Mouse (Mus musculus) lung, postnatal 0 days (tissue): ENCODE results near the gene Prss33. TPM values are rescaled to one million over a fixed set of nuclear protein-coding genes. Genes with fewer than 3 reads are reported as not detected.
A peak's percentile ranks its signal among the peaks of the same experiment; 100 is the strongest.

Source experiments
- ATAC-seq: fragments of 200-750 bp; cut with Nextera tagmentation; 2 replicates; pipeline ENCODE4 v1.8.0; 2017; ENCODE audit warnings: moderate library complexity
- DNase-seq: peaks from one replicate; pipeline ENCODE4 v3.0.0-alpha.2; 2016; ENCODE audit warnings: low spot score
- H3K27ac ChIP-seq: fragments of 300-500 bp; sonication (generic); 2 replicates; pipeline ENCODE4 v1.5.1; 2014; ENCODE audit warnings: antibody characterized with exemption, mild to moderate bottlenecking, low read length, mixed read lengths
- H3K27me3 ChIP-seq: fragments of 300-500 bp; sonication (generic); replicated peaks from 2 replicates; pipeline ENCODE4 v1.6.1; 2014; ENCODE audit warnings: low read length, mixed read lengths; ENCODE audit not compliant: insufficient read depth
- H3K36me3 ChIP-seq: fragments of 300-500 bp; sonication (generic); 2 replicates; pipeline ENCODE4 v1.6.1; 2014; ENCODE audit warnings: low read length, mixed read lengths; ENCODE audit not compliant: insufficient read depth
- H3K4me1 ChIP-seq: fragments of 300-500 bp; sonication (generic); 2 replicates; pipeline ENCODE4 v1.6.1; 2014; ENCODE audit warnings: antibody characterized with exemption, low read depth, low read length, mixed read lengths; ENCODE audit not compliant: insufficient read depth
- H3K4me2 ChIP-seq: fragments of 300-500 bp; sonication (generic); replicated peaks from 2 replicates; pipeline ENCODE4 v1.6.1; 2014; ENCODE audit warnings: low read depth, mild to moderate bottlenecking, low read length, moderate library complexity, mixed read lengths
- H3K4me3 ChIP-seq: fragments of 300-500 bp; sonication (generic); 2 replicates; pipeline ENCODE4 v1.5.1; 2014; ENCODE audit warnings: low read depth, low read length
- H3K9ac ChIP-seq: fragments of 300-500 bp; sonication (generic); replicated peaks from 2 replicates; pipeline ENCODE4 v1.6.1; 2014; ENCODE audit warnings: low read depth, mild to moderate bottlenecking
- H3K9me3 ChIP-seq: fragments of 300-500 bp; sonication (generic); 2 replicates; pipeline ENCODE4 v1.6.1; 2016; ENCODE audit warnings: low read length, mixed read lengths
- CTCF ChIP-seq: IDR thresholded peaks from 2 replicates; pipeline ENCODE4 v1.5.1; 2016; ENCODE audit warnings: antibody characterized with exemption, mild to moderate bottlenecking
- EP300 ChIP-seq: IDR thresholded peaks from 2 replicates; pipeline ENCODE4 v1.6.1; 2016; ENCODE audit warnings: antibody characterized with exemption, mild to moderate bottlenecking, control low read depth
- WGBS: fragments of 180-500 bp; shearing (Covaris S2); extraction: QIAGEN DNeasy Blood & Tissue Kit; methylation state at CpG from one replicate; pipeline ENCODE4 v1.1.7; 2014; 5-methylcytosine and 5-hydroxymethylcytosine counted together
- polyA plus RNA-seq: library from polyadenylated mRNA; unstranded; fragments of >200 nt; fragmentation: Nextera tagmentation; extraction: Ambion mirVana; gene quantifications from 2 replicates; pipeline ENCODE4 v1.2.1, GENCODE M21; 2015

The Prss33 gene
- polyA plus RNA-seq, 1 experiment from 2014 or later: not detected

DNA sequence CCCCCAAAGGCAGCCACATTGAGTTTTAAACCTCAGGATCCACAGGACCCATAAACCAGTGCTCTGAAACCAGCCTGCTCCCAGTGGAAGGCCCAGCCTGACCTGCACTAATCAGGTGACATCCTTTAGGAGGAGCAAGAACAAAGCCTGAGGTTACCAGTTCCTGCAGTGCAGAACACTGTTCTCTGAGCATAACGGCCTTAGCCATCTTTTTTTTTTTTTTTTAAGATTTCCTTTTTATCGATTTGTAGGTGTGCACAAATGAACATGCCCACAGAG lies 44.8 kb downstream of the Prss33 start:
- Histone ChIP-seq H3K4me1 (peaks cover 9% of the 10 kb centered on the region; the same call in 1 of the 2 replicates), H3K9me3 (no peaks in the 10 kb centered on the region), H3K4me3 (no peak overlapping the region), H3K27ac (peak overlapping the region; percentile 91), H3K9ac (no peak overlapping the region), H3K36me3 (no peaks in the 10 kb centered on the region), H3K27me3 (no peaks in the 10 kb centered on the region), H3K4me2 (peak overlapping the region; percentile 75)
- WGBS: 55% methylated on average over 2 of the region's 2 CpGs
- DNase-seq (no peak), ATAC-seq (0 out of 2 replicates have a peak, but pooled peaks have one; percentile 2)
- no peak for TF ChIP-seq EP300
- no peak for TF ChIP-seq CTCF

DNA sequence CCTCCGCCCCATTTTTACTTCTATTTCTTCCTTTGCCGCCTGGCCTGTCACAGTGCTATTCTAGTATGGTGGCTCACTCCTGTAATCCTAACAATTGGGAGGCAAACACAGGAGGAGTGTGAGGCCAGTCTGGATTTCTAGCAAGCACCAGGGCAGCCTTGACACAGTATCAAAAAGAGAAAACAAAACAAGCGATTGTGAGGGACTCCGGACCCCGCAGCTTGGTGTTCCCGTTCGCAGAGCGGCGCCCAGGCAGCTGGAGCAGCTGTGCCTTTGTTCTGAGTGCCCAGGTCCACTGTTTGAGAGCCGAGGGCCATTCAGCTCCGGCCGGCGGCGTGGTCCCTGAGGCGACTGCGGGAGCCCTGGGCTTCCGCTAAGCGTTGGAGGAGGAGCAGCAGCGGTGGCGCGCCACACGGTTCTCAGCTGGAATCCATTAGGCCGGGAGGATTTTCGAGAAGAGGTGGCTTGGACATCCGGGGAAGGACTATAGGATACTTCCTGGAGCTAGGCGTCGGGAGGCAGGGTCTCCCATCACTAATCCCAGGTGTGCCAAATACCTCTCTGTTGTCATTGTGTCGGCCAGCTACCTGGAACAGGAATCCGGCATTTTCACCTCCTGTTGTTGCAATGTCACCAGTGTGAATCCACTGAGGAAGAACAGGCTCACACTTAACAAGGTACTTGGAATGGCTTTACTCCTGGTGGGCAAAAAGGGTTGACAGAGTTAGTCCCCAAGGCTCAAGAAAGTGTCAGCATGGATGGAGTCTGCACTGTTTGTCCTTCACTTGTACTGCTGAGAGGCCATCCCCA lies 45.4 kb downstream of the Prss33 start, which contains the start of gene Srrm2:
Srrm2 (plus strand) TSS at position 264 of the 810 bp plus-strand sequence.
- Histone ChIP-seq H3K9ac (peak within 1 kb of the TSS; percentile 57), H3K27ac (peak within 1 kb of the TSS; percentile 91), H3K36me3 (no peaks in the 10 kb centered on the region), H3K4me3 (peak within 1 kb of the TSS; percentile 41), H3K4me1 (peaks cover 9% of the 10 kb centered on the region; the same call in 1 of the 2 replicates), H3K27me3 (no peaks in the 10 kb centered on the region), H3K9me3 (no peaks in the 10 kb centered on the region), H3K4me2 (peak within 1 kb of the TSS; percentile 75)
- 2% methylated on average over 29 of the region's 29 CpGs for WGBS
- no peak for TF ChIP-seq CTCF
- TF ChIP-seq EP300: no peak
- ATAC-seq (peak; percentile 75), DNase-seq (peak; percentile 73)

DNA sequence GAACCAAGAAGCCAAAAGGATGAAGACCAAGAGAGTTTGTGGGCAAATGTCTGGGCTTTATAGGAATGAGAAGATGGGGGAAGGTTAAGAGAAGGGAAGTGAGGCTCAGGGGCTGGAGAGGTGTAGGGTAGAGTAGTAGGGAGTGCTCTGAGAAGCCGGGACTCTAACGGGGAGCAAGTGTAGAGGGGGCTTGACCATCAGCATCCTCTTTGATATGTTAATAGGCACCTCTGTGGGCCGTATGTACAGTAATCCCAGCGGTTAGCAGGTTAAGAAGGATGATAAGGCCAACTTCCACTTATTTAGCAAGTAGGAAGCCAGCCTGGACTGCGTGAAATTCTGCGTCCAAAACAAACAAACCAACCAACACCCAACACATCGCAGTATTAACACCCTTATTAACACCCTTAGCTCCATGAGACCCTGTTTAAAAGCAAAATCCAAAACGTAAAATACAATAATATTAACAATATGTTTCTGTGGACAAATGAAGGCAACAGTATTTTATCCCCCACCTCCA lies 46.0 kb downstream of the Prss33 start:
- H3K4me1 ChIP-seq: peaks cover 9% of the 10 kb centered on the region; the same call in 1 of the 2 replicates
- peak overlapping the region; percentile 75 for H3K4me2 ChIP-seq
- no peak for TF ChIP-seq EP300
- TF ChIP-seq CTCF: no peak
- 17% methylated on average over 8 of the region's 8 CpGs for WGBS
- no peaks in the 10 kb centered on the region for H3K27me3 ChIP-seq
- no peaks in the 10 kb centered on the region for H3K9me3 ChIP-seq
- peak overlapping the region; percentile 91 for H3K27ac ChIP-seq
- H3K36me3 ChIP-seq: no peaks in the 10 kb centered on the region
- no peak for ATAC-seq
- peak overlapping the region; percentile 57 for H3K9ac ChIP-seq
- peak overlapping the region; percentile 41 for H3K4me3 ChIP-seq
- DNase-seq: no peak

DNA sequence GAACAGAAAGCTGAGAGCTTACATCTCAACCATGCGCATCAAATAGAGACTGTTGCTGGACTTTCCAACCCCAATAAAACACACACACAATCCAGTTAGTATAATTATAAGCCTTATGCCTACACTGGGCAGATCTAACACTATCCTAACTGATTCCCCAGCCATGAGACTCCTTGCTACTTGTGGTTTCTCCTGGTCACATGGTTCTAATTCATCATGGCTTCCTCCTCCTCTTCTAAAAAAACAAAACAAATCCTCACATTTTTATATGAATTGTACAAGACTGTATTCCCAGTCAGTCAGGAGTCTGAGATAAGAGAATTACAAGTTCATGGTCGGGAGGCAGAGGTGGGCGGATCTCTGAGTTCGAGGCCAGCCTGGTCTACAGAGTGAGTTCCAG lies 46.9 kb downstream of the Prss33 start:
- Histone ChIP-seq H3K4me3 (no peak overlapping the region), H3K9me3 (no peaks in the 10 kb centered on the region), H3K4me1 (peaks cover 9% of the 10 kb centered on the region; the same call in 1 of the 2 replicates), H3K4me2 (no peak overlapping the region), H3K27me3 (no peaks in the 10 kb centered on the region), H3K9ac (no peak overlapping the region), H3K36me3 (no peaks in the 10 kb centered on the region), H3K27ac (no peak overlapping the region)
- TF ChIP-seq CTCF (no peak), EP300 (no peak)
- DNase-seq (no peak), ATAC-seq (no peak)
- 87% methylated on average over 4 of the region's 4 CpGs for WGBS

DNA sequence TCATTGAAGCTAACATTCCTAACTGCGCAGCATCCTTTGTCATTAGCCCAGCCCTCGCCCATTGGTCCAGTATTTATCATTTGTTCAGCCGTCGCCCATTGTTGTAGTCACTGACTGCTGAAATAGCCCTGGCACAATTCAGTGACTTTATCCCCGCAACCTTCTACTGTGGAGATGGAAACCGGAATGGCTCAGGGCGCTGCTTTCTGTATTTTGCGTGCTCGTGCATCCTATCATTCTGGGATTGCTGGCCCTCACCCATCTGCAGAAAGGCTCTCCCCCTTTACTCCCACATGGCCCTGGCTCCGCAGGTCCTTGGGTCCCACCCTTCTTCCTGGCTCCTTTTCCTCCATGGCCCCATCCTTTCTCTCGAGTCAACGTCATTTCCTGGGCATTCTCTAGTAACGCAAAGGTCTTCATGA lies 49.3 kb downstream of the Prss33 start:
- Histone ChIP-seq H3K9me3 (no peaks in the 10 kb centered on the region), H3K36me3 (no peaks in the 10 kb centered on the region), H3K4me2 (peak overlapping the region; percentile 92), H3K4me1 (peaks cover 9% of the 10 kb centered on the region; the same call in 1 of the 2 replicates), H3K27ac (no peak overlapping the region), H3K27me3 (no peaks in the 10 kb centered on the region), H3K4me3 (peak overlapping the region; percentile 48), H3K9ac (no peak overlapping the region)
- ATAC-seq (peak; percentile 31; the same call in 1 of the 2 replicates), DNase-seq (peak; percentile 48)
- WGBS: 14% methylated on average over 13 of the region's 13 CpGs
- TF ChIP-seq CTCF (peak; percentile 0; the same call in 1 of the 2 replicates), EP300 (no peak)
